Mouse (Mus musculus): ENCODE measurements around the gene Elp6.
"Not testable (repeated sequence)": the region's sequence is repeated elsewhere in the genome, so short reads cannot be mapped to it uniquely, and the experiment has no call there.

DNA sequence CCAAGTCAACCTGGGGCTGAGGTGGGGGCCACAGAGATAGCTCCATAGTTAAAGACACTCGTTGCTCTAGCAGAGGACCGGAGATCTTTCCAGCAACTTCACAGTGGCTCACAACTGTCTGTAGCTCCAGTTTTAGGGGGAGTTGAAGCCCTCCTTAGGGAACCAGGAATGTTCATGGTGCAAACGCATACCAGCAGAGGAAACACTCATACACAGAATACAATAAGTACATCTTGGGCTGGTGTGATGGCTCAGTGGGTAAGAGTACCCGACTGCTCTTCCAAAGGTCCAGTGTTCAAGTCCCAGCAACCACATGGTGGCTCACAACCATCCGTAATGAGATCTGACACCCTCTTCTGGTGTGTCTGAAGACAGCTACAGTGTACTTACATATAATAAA, 25.9 kb downstream of the Elp6 start:
- not testable (repeated sequence) for TF ChIP-seq CTCF (IDR thresholded peaks at IDR 0.05; ENCODE audit: borderline replicate concordance, insufficient read depth, low read depth, low read length); POLR2A (IDR thresholded peaks at IDR 0.05; ENCODE audit: borderline replicate concordance, insufficient read depth, low read length)
